18 mouse cellular contexts compared by ENCODE assay signal in the genomic region with DNA sequence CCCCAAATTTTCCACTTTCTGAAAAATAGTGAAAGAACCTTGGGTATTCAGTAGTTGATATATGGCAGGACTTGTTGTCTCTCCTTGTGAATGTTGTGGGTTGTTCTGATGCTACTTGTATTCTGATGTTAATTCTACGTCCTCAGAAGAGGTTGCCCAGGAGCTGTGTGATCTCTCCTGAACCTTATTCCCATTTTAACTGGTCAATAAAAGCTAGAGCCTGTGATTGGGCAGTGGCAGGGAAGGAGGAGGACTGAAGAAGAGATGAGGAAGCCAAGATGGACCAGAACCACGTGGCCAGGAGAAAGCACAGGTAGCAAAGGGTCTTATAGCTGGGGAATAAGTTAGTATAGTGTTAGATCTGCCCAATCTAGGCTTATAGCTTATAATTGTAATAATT.
"Had no signal": no experiment of that assay in that cellular context is flagged by ENCODE, and none has a peak within 500 bp of the region (broad histone marks: within the 10 kb centered on the region; RNA-seq: fewer than 3 reads in every experiment).

No protein-coding gene starts in this region.

- H3K27ac ChIP-seq: midbrain, embryonic 12.5 days; neural tube, embryonic 13.5 days; neural tube, embryonic 15.5 days had no signal

- H3K27me3 ChIP-seq: midbrain, embryonic 12.5 days; neural tube, embryonic 13.5 days; neural tube, embryonic 15.5 days had no signal

- H3K9ac ChIP-seq: lung, embryonic 14.5 days; midbrain, embryonic 12.5 days; neural tube, embryonic 13.5 days; neural tube, embryonic 15.5 days had no signal

- DNase-seq: lung, adult 18-20 months; lung, embryonic 14.5 days; lung, postnatal 10 days; lung, postnatal 4 days; midbrain, embryonic 14.5 days; retina, postnatal 1 day; right cerebral cortex, adult 18-20 months; right cerebral cortex, postnatal 25 days; right cerebral cortex, postnatal 4 days; spleen, adult 18-20 months; thymus, adult 18-20 months; thymus, postnatal 14 days; thymus, postnatal 36 days had no signal

- H3K4me2 ChIP-seq: lung, embryonic 14.5 days; midbrain, embryonic 12.5 days; neural tube, embryonic 13.5 days; neural tube, embryonic 15.5 days had no signal

- H3K4me3 ChIP-seq: midbrain, embryonic 12.5 days; myocyte; neural tube, embryonic 13.5 days; neural tube, embryonic 15.5 days had no signal

- H3K4me1 ChIP-seq: midbrain, embryonic 12.5 days had no signal

- ATAC-seq: midbrain, embryonic 16.5 days had no signal

- H3K9me3 ChIP-seq: midbrain, embryonic 12.5 days; neural tube, embryonic 13.5 days; neural tube, embryonic 15.5 days had no signal
